Mouse (Mus musculus) limb, embryonic 14.5 days (tissue): Measurements from ENCODE around the gene Enpp5. TPM values are rescaled to one million over a fixed set of nuclear protein-coding genes. Genes with fewer than 3 reads are reported as not detected.

Source experiments
- ATAC-seq: fragments of 200-750 bp; cut with Nextera tagmentation; 2 replicates; pipeline ENCODE4 v1.8.0; 2017; ENCODE audit warnings: low read depth, moderate number of reproducible peaks, moderate TSS enrichment; ENCODE audit not compliant: low FRiP score
- DNase-seq: peaks from one replicate; pipeline ENCODE4 v3.0.0-alpha.2; 2015; ENCODE audit warnings: low spot score
- H3K27ac ChIP-seq: fragments of 300-500 bp; sonication (generic); replicated peaks from 2 replicates; pipeline ENCODE4 v1.5.1; 2014; ENCODE audit warnings: low read depth, mild to moderate bottlenecking, low read length, moderate library complexity, mixed read lengths
- H3K27me3 ChIP-seq: fragments of 300-500 bp; sonication (generic); 2 replicates; pipeline ENCODE4 v1.6.1; 2014; ENCODE audit warnings: low read length, mixed read lengths; ENCODE audit not compliant: control insufficient read depth, insufficient read depth
- H3K36me3 ChIP-seq: fragments of 300-500 bp; sonication (generic); 2 replicates; pipeline ENCODE4 v1.6.1; 2014; ENCODE audit warnings: mild to moderate bottlenecking, low read length, moderate library complexity, mixed read lengths; ENCODE audit not compliant: control insufficient read depth, insufficient read depth
- H3K4me1 ChIP-seq: fragments of 300-500 bp; sonication (generic); 2 replicates; pipeline ENCODE4 v1.6.1; 2014; ENCODE audit warnings: antibody characterized with exemption, low read length, mixed read lengths; ENCODE audit not compliant: control insufficient read depth, insufficient read depth
- H3K4me2 ChIP-seq: fragments of 300-500 bp; sonication (generic); replicated peaks from 2 replicates; pipeline ENCODE4 v1.6.1; 2014; ENCODE audit warnings: low read depth, mild to moderate bottlenecking, low read length, moderate library complexity; ENCODE audit not compliant: severe bottlenecking
- H3K4me3 ChIP-seq: fragments of 300-500 bp; sonication (generic); replicated peaks from 2 replicates; pipeline ENCODE4 v1.5.1; 2014; ENCODE audit warnings: low read length
- H3K9ac ChIP-seq: fragments of 300-500 bp; sonication (generic); 2 replicates; pipeline ENCODE4 v1.6.1; 2014; ENCODE audit warnings: mild to moderate bottlenecking, low read depth, low read length, moderate library complexity; ENCODE audit not compliant: severe bottlenecking
- H3K9me3 ChIP-seq: fragments of 300-500 bp; sonication (generic); 2 replicates; pipeline ENCODE4 v1.6.1; 2016; ENCODE audit warnings: low read length; ENCODE audit not compliant: control insufficient read depth
- POLR2A ChIP-seq: fragments of 200-500 bp; IDR thresholded peaks from 2 replicates; pipeline ENCODE4 v1.8.0; 2012; ENCODE audit warnings: inconsistent platforms, mild to moderate bottlenecking, moderate library complexity, borderline replicate concordance; ENCODE audit not compliant: insufficient read depth, insufficient read length; ENCODE audit errors: extremely low read depth
- WGBS: fragments of 180-500 bp; shearing (Covaris S2); extraction: QIAGEN DNeasy Blood & Tissue Kit; methylation state at CpG from one replicate; pipeline ENCODE4 v1.1.7; 2014; 5-methylcytosine and 5-hydroxymethylcytosine counted together
- polyA plus RNA-seq, 2 experiments: library from polyadenylated mRNA; depleted of rRNA in 1 of 2; stranded (reverse) in 1 of 2; unstranded in 1 of 2; fragments of >200 nt; fragmentation: Nextera tagmentation in 1 of 2; extraction: Ambion mirVana in 1 of 2; gene quantifications; 2 replicates each; pipeline versions ENCODE4 v1.2.1 to v1.2.3; 2012 to 2014

Gene Enpp5
- polyA plus RNA-seq, 2 experiments = 11.5 to 15.9 TPM

DNA sequence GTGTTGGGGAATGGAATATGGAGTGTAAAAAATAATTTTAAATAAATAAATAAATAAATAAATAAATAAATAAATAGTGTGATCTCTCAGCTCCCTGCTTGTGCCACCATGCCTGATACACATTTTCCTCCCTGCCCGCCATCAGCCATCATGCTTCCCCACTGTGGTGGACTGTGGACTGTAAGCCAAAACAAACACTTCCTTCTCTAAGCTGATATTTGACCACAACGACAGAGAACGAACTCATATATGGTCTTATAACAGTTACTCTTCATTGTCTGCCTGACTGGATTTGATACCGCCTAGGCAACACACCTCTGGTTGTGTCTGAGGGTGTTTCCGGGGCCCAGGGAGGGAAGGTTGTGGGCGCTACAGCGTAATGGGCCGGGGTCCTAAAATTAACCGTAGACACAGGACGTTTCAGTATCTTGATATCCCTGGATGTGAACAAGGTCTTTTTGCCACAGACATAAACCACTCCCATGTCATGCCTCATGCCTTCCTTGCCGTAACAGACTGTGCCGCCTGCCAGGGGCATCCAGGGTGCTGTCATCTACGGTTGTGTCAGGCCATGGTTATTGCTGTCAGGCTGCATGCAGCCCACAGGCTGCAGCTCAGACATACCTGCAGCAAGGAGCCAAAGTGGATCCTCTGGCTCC is 50.6 kb downstream of the Enpp5 start:
- Histone ChIP-seq H3K9me3 (no peaks in the 10 kb centered on the region; the same call in 1 of the 2 replicates), H3K27ac (no peak overlapping the region), H3K4me1 (no peaks in the 10 kb centered on the region), H3K27me3 (0 out of 2 replicates have a peak, but pooled peaks cover 4% of the 10 kb centered on the region), H3K4me3 (no peak overlapping the region), H3K36me3 (no peaks in the 10 kb centered on the region), H3K4me2 (no peak overlapping the region), H3K9ac (no peak overlapping the region)
- TF ChIP-seq POLR2A = no peak
- WGBS = 83% methylated on average over 13 of the region's 13 CpGs
- ATAC-seq (no peak), DNase-seq (no peak)

DNA sequence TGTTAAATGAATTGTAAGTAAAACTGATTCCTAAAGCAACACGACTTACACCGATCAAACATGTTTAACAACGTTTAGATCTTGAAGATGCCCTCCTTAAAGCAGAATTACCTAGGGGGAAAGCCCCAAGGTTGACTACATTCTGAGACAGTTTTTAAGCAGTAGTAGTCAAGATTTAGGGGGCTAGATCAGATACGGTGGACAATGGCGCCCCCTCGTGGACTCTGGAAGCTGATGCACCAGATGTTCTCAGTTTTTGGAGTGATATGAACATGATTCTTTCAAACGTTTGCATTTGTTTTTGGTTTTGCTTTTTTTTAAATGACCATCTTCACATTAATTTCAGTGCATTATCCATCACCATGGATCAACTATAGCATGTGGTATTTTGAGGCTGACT is 51.8 kb downstream of the Enpp5 start:
- WGBS = 11% methylated on average over 7 of the region's 7 CpGs
- DNase-seq (peak; percentile 84), ATAC-seq (no peak)
- Histone ChIP-seq H3K4me1 (no peaks in the 10 kb centered on the region), H3K9ac (no peak overlapping the region), H3K9me3 (no peaks in the 10 kb centered on the region; the same call in 1 of the 2 replicates), H3K27me3 (0 out of 2 replicates have a peak, but pooled peaks cover 7% of the 10 kb centered on the region), H3K27ac (no peak overlapping the region), H3K36me3 (no peaks in the 10 kb centered on the region), H3K4me2 (no peak overlapping the region), H3K4me3 (no peak overlapping the region)
- no peak for TF ChIP-seq POLR2A

DNA sequence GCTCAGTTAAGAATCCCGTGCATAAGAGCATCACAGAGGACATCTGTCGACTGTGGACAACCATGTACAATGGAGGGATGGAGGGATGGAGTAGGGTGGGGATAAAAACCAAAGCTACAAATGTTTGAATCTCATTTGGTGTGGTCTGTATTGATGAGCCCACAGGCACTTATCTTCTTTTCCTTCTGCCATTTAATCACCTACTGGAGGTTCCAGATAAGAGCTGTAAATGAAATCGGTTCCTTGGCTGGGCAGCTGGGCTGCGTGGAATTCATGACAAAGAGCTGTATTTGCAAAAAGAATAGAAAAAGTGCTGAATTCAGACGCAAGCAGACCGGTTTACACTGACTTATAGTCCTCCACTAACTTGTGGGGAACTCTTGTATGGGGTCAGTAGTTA is 55.5 kb downstream of the Enpp5 start:
- WGBS = 82% methylated on average over 6 of the region's 6 CpGs
- TF ChIP-seq POLR2A = no peak

DNA sequence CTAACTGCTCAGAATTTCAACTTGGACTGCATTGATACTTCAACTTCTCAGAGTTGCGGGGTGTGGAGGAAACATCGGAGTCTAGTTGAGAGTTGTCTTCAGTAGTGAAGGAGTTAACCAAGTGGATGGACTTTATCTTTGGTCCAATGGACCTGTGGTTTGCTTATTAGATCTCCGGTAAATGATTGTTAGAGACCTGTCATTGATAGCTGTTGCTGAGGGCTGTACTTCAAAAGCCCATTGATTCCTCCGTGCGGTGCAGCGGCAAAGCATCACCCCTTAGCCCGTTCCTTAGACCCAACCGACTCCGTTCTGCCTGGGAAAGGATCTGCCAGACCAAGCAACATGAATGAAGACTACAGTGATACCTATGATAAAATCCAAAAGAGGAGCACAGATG is 55.9 kb downstream of the Enpp5 start:
- no peak overlapping the region for H3K4me3 ChIP-seq
- TF ChIP-seq POLR2A = no peak
- H3K9ac ChIP-seq = no peak overlapping the region
- H3K36me3 ChIP-seq = no peaks in the 10 kb centered on the region
- no peak for ATAC-seq
- DNase-seq = no peak
- 0 out of 2 replicates have a peak, but pooled peaks cover 7% of the 10 kb centered on the region for H3K27me3 ChIP-seq
- no peak overlapping the region for H3K27ac ChIP-seq
- H3K4me1 ChIP-seq = no peaks in the 10 kb centered on the region
- H3K4me2 ChIP-seq = no peak overlapping the region
- WGBS = 89% methylated on average over 9 of the region's 9 CpGs
- no peaks in the 10 kb centered on the region for H3K9me3 ChIP-seq

More for the DNA sequence above, 55.5 kb downstream of the Enpp5 start:
- no peak overlapping the region for H3K27ac ChIP-seq
- no peaks in the 10 kb centered on the region for H3K4me1 ChIP-seq
- no peak overlapping the region for H3K4me2 ChIP-seq
- no peaks in the 10 kb centered on the region for H3K9me3 ChIP-seq
- no peak overlapping the region for H3K4me3 ChIP-seq
- no peaks in the 10 kb centered on the region for H3K36me3 ChIP-seq
- H3K9ac ChIP-seq = no peak overlapping the region
- H3K27me3 ChIP-seq = 0 out of 2 replicates have a peak, but pooled peaks cover 7% of the 10 kb centered on the region
- ATAC-seq = no peak
- no peak for DNase-seq

GRCm38 (mm10) chr17:44136018-44136417 is 57.4 kb downstream of the Enpp5 start:
- H3K27me3 ChIP-seq = 0 out of 2 replicates have a peak, but pooled peaks cover 7% of the 10 kb centered on the region
- no peak for TF ChIP-seq POLR2A
- H3K36me3 ChIP-seq = no peaks in the 10 kb centered on the region
- 69% methylated on average over 8 of the region's 8 CpGs for WGBS
- H3K27ac ChIP-seq = no peak overlapping the region
- no peaks in the 10 kb centered on the region for H3K9me3 ChIP-seq
- no peak overlapping the region for H3K4me2 ChIP-seq
- H3K4me1 ChIP-seq = no peaks in the 10 kb centered on the region
- no peak overlapping the region for H3K9ac ChIP-seq
- no peak for DNase-seq
- H3K4me3 ChIP-seq = no peak overlapping the region
- no peak for ATAC-seq

Other genes starting within 250 kb of the Enpp5 start
- 3.1 TPM in 2 replicates for gene Enpp4, start 27.0 kb downstream of the Enpp5 start, polyA plus RNA-seq (2012; rRNA removed)
- 4.2 TPM in 2 replicates for gene Enpp4, start 27.0 kb downstream of the Enpp5 start, polyA plus RNA-seq (2014; fragmentation: Nextera tagmentation; extraction: Ambion mirVana)
- gene Clic5, start 109.8 kb downstream of the Enpp5 start, polyA plus RNA-seq (2012; rRNA removed) = 0.44 TPM in 2 replicates
- 0.41 and 0.57 TPM in 2 replicates for gene Clic5, start 109.8 kb downstream of the Enpp5 start, polyA plus RNA-seq (2014; fragmentation: Nextera tagmentation; extraction: Ambion mirVana)